Mouse (Mus musculus) lung, adult 2 months (tissue): Measurements from ENCODE around the gene 2210011C24Rik. TPM values are rescaled to one million over a fixed set of nuclear protein-coding genes. Genes with fewer than 3 reads are reported as not detected.
A peak's percentile ranks its signal among the peaks of the same experiment; 100 is the strongest.
"Not testable (repeated sequence)": the region's sequence is repeated elsewhere in the genome, so short reads cannot be mapped to it uniquely, and the experiment has no call there.

Source experiments
- DNase-seq: peaks from one replicate; pipeline ENCODE4 v3.0.0; 2022
- H3K4me1 ChIP-seq: fragments of 200-500 bp; 2 replicates; pipeline ENCODE4 v1.6.1; 2011; ENCODE audit warnings: low read length; ENCODE audit not compliant: control insufficient read depth, insufficient read depth
- H3K4me3 ChIP-seq: fragments of 200-500 bp; replicated peaks from 2 replicates; pipeline ENCODE3; 2011; ENCODE audit warnings: low read depth, mild to moderate bottlenecking, control low read depth, low read length; ENCODE audit errors: extremely low read depth
- CTCF ChIP-seq: fragments of 200-500 bp; IDR thresholded peaks from 2 replicates; pipeline ENCODE4 v1.5.1; 2011; ENCODE audit warnings: mild to moderate bottlenecking, low read length, control low read depth; ENCODE audit not compliant: insufficient read depth
- POLR2A ChIP-seq: fragments of 200-500 bp; IDR thresholded peaks from 2 replicates; pipeline ENCODE4 v1.6.1; 2011; ENCODE audit warnings: low read depth, mild to moderate bottlenecking, control low read depth, low read length, borderline replicate concordance; ENCODE audit errors: extremely low read depth
- WGBS: fragments of 180-500 bp; shearing (Covaris S2); methylation state at CpG from one replicate; pipeline ENCODE4 v1.1.7; 2018; 5-methylcytosine and 5-hydroxymethylcytosine counted together
- polyA plus RNA-seq: library from polyadenylated mRNA; depleted of rRNA; stranded (reverse); fragments of >200 nt; gene quantifications from 2 replicates; pipeline ENCODE4 v1.2.3, GENCODE M21; 2012

The 2210011C24Rik gene
- polyA plus RNA-seq, 1 experiment: 29.5 TPM

DNA sequence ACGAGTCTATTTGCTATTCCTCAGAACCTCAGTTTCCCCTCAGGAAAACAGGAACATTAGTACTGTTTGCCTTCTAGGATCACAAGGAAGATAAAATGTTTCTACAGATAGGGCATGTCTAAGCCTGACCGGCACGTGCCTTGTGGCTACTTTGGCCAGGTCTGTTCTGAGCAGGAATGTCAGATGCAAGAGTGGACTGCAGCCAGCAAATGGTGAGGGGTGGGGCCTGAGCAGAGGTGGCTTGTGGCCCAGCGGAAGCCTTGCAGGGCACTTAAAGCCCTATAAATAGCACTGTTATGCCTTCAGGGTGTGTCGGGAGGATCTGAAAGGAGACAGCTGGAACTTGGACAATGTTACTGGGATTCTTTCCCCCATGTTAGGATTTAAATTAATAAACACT is 11.1 kb upstream of the 2210011C24Rik start:
- Histone ChIP-seq H3K4me3 (no peak overlapping the region), H3K4me1 (no peaks in the 10 kb centered on the region; the same call in none of the 2 replicates)
- 10% methylated on average over 5 of the region's 5 CpGs for WGBS
- DNase-seq: peak; percentile 71
- TF ChIP-seq CTCF (no peak), POLR2A (no peak)

DNA sequence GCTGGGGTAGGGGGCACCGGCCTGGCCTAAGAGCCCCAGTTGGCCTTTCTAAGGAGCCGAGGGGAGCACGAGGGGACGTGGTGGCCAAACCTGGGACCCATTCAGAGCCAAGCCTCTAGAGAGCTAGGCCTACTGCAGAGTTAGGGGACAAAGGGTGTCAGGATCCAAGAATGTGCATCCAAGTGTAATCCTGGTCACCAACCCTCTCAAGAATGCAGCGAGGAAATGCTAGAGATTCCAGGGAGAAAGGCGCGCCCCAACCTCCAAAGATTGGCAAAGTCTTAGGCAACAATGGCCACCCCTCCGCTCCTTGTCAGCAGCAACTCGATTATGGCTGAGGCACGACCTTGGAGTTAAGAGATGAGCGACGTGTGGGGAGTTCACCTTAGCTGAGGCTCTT is 9.6 kb upstream of the 2210011C24Rik start:
- Histone ChIP-seq H3K4me1 (no peaks in the 10 kb centered on the region; the same call in none of the 2 replicates), H3K4me3 (no peak overlapping the region)
- no peak for DNase-seq
- whole genome bisulfite sequencing: 51% methylated on average over 12 of the region's 12 CpGs
- TF ChIP-seq POLR2A (no peak), CTCF (no peak)

DNA sequence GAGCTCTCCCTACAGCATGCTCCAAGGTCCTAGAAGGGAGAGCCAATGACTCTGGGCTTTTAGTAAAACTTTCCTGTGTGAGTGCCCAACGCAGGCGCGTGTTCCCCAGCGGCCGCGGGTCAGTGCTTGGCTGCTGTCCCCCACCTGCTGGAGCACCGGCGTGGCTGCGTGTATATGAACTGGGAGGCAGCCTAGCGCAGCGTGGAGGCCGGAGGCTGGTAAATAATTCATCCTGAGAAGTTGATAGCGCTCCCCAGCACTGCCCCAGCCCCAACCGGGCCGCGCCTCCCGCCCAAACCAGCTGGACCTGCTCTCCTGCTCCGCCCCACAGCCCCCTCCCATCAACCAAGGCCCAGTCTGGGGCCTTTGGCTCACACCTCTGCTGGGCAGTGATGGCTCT is 9.1 kb upstream of the 2210011C24Rik start, which contains the start of gene Palm3:
Gene Palm3, plus strand, starts transcription at position 376 of the 400 bp plus-strand sequence.
- DNase-seq: no peak
- WGBS: 20% methylated on average over 18 of the region's 18 CpGs
- no peak within 1 kb of the TSS for H3K4me3 ChIP-seq
- H3K4me1 ChIP-seq: no peaks in the 10 kb centered on the region; the same call in none of the 2 replicates
- TF ChIP-seq POLR2A: no peak
- no peak for TF ChIP-seq CTCF

DNA sequence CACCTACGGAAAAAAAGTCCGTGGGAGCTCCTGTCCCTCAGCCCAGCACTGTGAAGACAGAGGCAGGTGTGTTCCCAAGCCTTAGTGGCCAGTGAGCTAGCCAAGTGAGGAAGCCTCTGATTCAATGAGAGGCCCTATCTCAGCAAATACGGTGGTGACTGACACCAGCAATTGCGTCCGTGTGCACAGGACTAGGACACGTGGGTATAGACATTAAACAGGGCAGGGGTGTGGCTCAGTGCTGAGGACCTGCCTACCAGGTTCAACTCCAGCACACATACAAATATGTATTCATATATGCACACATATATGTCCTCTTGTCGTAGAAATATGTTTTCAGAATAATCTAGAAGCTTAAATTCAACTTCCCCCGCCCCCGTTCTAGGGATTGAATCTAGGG is 7.8 kb upstream of the 2210011C24Rik start:
- Histone ChIP-seq H3K4me1 (no peaks in the 10 kb centered on the region; the same call in none of the 2 replicates), H3K4me3 (no peak overlapping the region)
- 81% methylated on average over 9 of the region's 9 CpGs for WGBS
- TF ChIP-seq CTCF: no peak
- TF ChIP-seq POLR2A: no peak
- DNase-seq: no peak

DNA sequence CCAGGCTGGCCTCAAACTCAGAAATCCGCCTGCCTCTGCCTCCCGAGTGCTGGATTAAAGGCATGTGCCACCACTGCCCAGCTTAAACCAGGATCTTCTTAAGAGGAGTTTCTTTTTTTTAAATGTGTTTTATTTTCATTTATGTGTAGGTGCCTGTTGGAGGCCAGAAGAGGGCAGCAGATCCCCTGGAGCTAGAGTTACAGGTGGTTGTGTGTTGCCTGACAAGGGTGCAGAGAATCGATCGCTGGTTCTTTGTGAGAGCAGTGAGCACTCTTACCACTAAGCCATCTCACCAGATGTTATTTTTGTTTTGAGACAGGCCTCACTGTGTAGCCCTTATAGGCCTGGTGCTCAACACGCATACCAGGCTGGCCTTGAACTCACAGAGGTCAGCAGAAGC is 3.9 kb upstream of the 2210011C24Rik start:
- DNase-seq: no peak
- WGBS: 93% methylated on average over 5 of the region's 5 CpGs
- TF ChIP-seq POLR2A (no peak), CTCF (no peak)
- H3K4me3 ChIP-seq: no peak overlapping the region
- H3K4me1 ChIP-seq: peaks cover 3% of the 10 kb centered on the region

DNA sequence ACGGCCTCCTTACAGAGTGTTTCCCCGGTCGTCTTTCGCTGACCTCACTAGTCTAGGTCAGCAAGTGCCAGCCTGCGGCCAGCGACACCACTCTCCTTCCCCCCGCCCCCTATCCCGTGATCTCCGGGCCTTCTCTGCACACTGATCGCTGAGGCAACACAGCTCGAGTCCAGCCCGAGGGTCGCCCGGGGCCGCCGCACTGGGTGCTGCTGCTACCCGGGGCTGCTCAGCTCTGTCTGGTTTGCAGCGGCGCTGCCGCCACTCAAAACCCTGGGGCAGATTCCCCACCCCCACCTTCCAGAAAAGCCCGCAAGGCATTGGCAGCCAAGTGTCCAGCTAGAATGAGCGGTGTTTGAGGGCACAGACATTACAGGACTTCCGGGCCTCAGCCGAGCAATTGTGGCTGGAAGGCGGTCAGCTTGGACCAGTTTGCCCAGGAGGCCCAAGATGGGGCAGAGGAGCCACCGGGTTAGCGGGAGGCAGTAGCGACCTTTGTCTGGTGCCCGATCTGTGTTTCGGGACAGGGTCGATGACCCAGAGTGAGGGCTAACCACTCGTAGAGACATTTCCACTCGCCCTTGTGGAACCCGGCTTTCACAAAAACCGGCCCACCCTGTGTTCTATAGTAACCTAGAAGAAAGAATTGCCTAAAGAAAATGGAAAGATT is 661 bp upstream of the 2210011C24Rik start:
- H3K4me3 ChIP-seq: no peak overlapping the region
- TF ChIP-seq CTCF (no peak), POLR2A (no peak)
- peaks cover 5% of the 10 kb centered on the region for H3K4me1 ChIP-seq
- WGBS: 24% methylated on average over 35 of the region's 35 CpGs
- DNase-seq: no peak

DNA sequence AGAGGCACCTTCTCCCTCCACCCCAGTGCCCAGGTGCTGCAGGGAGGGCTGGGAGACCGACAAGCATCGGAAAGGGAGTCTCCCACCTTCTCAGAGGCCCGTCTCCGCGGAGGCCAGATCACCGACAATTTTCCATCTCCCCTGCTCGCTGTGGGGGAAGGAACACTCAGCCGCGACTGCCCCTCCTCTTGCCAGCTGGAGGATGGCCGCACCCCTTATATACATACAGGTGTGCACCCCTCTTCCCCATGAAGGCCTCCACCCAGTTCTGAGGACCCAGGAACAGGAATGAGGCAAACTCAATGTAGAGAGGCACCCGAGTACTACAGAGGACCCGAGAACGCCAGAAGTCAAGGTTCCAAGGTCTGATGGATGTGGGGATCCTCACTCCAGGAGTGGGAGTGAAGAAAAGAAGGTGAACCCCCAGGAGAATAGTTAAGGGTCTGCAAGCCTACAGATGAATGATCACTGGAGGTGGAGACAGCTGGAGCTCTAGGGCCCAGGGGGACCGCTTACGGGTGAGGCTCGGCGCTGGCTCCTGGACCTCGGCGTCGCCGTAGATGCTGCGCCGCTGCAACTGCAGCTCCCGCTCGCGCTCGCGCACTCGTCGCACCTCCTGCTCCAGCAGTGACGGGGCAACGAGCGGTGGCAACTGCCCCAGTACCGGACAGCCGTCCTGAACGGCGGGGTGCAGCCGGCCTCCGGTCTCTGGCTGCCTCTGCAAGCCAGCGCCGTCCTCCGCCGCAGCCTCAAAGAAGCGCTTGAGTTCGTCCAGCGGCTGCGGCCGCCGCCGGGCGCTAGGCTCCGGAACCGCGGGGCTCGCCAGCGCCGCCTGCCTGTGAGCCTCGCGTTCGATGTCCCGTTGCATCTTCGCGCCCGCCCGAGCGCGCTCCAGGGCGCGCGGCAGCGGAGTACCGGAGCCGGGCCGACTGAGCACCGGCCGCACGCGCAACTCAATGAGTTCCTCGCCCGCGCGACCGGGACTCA is 1.1 kb downstream of the 2210011C24Rik start:
- TF ChIP-seq POLR2A (no peak), CTCF (peak; percentile 46)
- H3K4me1 ChIP-seq: peaks cover 5% of the 10 kb centered on the region
- 2% methylated on average over 83 of the region's 83 CpGs for WGBS
- peak overlapping the region; percentile 61 for H3K4me3 ChIP-seq
- peak; percentile 81 for DNase-seq

DNA sequence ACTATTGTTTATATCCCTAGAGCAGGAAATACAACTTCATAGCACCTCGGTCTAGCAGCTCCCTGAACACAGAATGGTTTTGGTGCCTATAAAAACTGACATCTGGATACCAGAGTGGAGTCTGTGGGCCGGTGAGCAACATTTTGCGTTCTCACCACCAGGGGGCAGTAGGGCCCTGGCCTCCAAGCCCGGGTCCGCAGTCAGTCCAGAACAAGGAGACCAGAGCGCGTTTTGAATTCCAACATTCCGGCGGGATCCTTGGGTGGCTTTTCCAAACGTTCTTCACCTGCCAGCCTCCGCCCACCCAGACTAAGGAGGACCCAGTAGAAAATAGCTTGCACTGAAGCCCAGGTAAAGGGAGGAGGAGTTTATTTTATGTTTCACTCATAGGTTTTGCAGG is 2.1 kb downstream of the 2210011C24Rik start:
- Histone ChIP-seq H3K4me3 (peak overlapping the region; percentile 4), H3K4me1 (peaks cover 5% of the 10 kb centered on the region)
- under 1% methylated on average over 11 of the region's 11 CpGs for WGBS
- DNase-seq: peak; percentile 82
- peak; percentile 89 for TF ChIP-seq CTCF
- no peak for TF ChIP-seq POLR2A

DNA sequence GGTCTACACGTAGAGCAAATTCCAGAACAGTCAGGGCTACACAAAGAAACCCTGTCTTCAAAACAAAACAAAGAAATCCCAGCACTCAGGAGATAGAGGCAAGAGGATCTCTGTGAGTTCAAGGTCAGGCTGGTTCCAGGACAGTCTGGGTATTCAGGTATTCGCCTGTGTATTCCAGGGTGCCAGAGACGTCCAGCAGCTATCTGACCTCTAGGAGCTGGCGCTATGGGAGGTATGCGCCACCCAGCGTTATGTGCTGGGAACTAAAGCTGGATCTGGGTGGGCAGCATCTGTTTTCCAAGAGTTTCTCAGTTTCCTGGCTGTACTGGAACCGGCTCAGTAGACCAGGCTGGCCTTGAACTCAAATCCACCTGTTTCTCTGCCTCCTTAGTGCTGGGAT is 3.6 kb downstream of the 2210011C24Rik start:
- TF ChIP-seq POLR2A: no peak
- TF ChIP-seq CTCF: peak; percentile 46; the same call in 1 of the 2 replicates

DNA sequence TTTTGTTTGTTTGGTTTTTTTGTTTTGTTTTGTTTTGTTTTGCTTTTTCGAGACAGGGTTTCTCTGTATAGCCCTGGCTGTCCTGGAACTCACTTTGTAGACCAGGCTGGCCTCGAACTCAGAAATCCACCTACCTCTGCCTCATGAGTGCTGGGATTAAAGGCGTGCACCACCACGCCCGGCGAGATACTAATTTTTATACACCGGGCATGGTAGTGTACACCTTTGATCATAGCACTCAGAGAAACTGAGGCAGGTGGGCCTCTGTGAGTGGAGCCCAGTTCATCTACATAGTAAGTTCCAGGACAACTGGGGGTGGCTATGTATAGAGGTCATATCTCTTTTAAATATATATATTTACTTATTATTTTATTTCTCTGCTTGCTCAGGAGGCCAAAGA is 6.5 kb downstream of the 2210011C24Rik start:
- not testable (repeated sequence) for H3K4me3 ChIP-seq, H3K4me1 ChIP-seq, DNase-seq
- WGBS: 92% methylated on average over 7 of the region's 7 CpGs

More for the DNA sequence above, 3.6 kb downstream of the 2210011C24Rik start:
- WGBS: 47% methylated on average over 7 of the region's 7 CpGs
- no peak for DNase-seq
- Histone ChIP-seq H3K4me1 (peaks cover 5% of the 10 kb centered on the region), H3K4me3 (no peak overlapping the region)
